Mouse (Mus musculus) stomach, embryonic 14.5 days (tissue): ENCODE results near the gene Map3k20. TPM values are rescaled to one million over a fixed set of nuclear protein-coding genes. Genes with fewer than 3 reads are reported as not detected.

Source experiments
- ATAC-seq: fragments of 200-750 bp; cut with Nextera tagmentation; 2 replicates; pipeline ENCODE4 v1.8.0; 2017; ENCODE audit warnings: low read depth, moderate TSS enrichment; ENCODE audit not compliant: insufficient number of reproducible peaks, insufficient read depth, low FRiP score
- H3K27ac ChIP-seq: fragments of 300-500 bp; sonication (generic); 2 replicates; pipeline ENCODE4 v1.5.1; 2014; ENCODE audit warnings: mild to moderate bottlenecking, low read length, moderate library complexity, mixed read lengths
- H3K27me3 ChIP-seq: fragments of 300-500 bp; sonication (generic); 2 replicates; pipeline ENCODE4 v1.6.1; 2014; ENCODE audit warnings: low read length, control low read depth, mixed read lengths; ENCODE audit not compliant: control insufficient read depth, insufficient read depth
- H3K36me3 ChIP-seq: fragments of 300-500 bp; sonication (generic); 2 replicates; pipeline ENCODE4 v1.6.1; 2014; ENCODE audit warnings: mild to moderate bottlenecking, control low read depth, low read length, moderate library complexity, mixed read lengths; ENCODE audit not compliant: control insufficient read depth, insufficient read depth
- H3K4me1 ChIP-seq: fragments of 300-500 bp; sonication (generic); 2 replicates; pipeline ENCODE4 v1.6.1; 2014; ENCODE audit warnings: low read length, control low read depth, mixed read lengths; ENCODE audit not compliant: control insufficient read depth, insufficient read depth
- H3K4me2 ChIP-seq: fragments of 300-500 bp; sonication (generic); replicated peaks from 2 replicates; pipeline ENCODE4 v1.6.1; 2014; ENCODE audit warnings: low read depth, low read length, control low read depth
- H3K4me3 ChIP-seq: fragments of 300-500 bp; sonication (generic); 2 replicates; pipeline ENCODE4 v1.5.1; 2014; ENCODE audit warnings: low read depth, low read length, control low read depth
- H3K9ac ChIP-seq: fragments of 300-500 bp; sonication (generic); replicated peaks from 2 replicates; pipeline ENCODE4 v1.6.1; 2014; ENCODE audit warnings: low read depth, mild to moderate bottlenecking, control low read depth, low read length, moderate library complexity, mixed read lengths
- H3K9me3 ChIP-seq: fragments of 300-500 bp; sonication (generic); 2 replicates; pipeline ENCODE4 v1.6.1; 2016; ENCODE audit warnings: low read depth, low read length, control low read depth; ENCODE audit not compliant: control insufficient read depth
- WGBS: fragments of 180-500 bp; shearing (Covaris S2); extraction: QIAGEN DNeasy Blood & Tissue Kit; methylation state at CpG from one replicate; pipeline ENCODE4 v1.1.7; 2014; 5-methylcytosine and 5-hydroxymethylcytosine counted together
- polyA plus RNA-seq: library from polyadenylated mRNA; unstranded; fragments of >200 nt; fragmentation: Nextera tagmentation; extraction: Ambion mirVana; gene quantifications from 2 replicates; pipeline ENCODE4 v1.2.1, GENCODE M21; 2014

The Map3k20 gene
- polyA plus RNA-seq, 1 experiment from 2014 or later: 35.8 TPM

GRCm38 (mm10) chr2:72320661-72321060 lies 35.2 kb downstream of the Map3k20 start:
- H3K4me3 ChIP-seq: no peak overlapping the region
- peaks cover 15% of the 10 kb centered on the region for H3K4me1 ChIP-seq
- ATAC-seq: no peak
- H3K27me3 ChIP-seq: no peaks in the 10 kb centered on the region
- H3K36me3 ChIP-seq: no peaks in the 10 kb centered on the region
- no peak overlapping the region for H3K27ac ChIP-seq
- H3K9ac ChIP-seq: no peak overlapping the region
- no peak overlapping the region for H3K4me2 ChIP-seq
- no peaks in the 10 kb centered on the region for H3K9me3 ChIP-seq
- 72% methylated on average over 2 of the region's 2 CpGs for WGBS

DNA sequence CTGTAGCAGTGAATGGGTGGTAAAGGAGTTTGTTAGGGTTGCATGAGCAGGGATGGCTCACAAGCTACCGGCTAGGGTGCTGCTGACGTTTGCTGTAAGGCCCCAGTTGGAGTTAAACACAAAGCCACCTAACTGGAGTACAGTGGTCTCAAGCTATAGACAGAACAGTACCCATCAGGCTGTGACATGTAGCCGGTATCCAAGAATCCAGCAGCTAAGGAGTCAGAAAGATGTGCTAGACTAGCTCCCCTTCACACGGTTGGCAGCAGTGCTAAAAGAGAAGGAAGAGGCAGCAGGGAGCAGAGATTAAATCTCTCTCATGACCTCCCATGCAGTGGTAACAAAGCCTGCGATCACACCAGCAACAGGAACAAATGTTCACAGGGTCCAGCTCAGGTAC lies 36.2 kb downstream of the Map3k20 start:
- no peak overlapping the region for H3K4me2 ChIP-seq

GRCm38 (mm10) chr2:72322681-72323353 lies 37.4 kb downstream of the Map3k20 start:
- no peaks in the 10 kb centered on the region for H3K27me3 ChIP-seq
- peaks cover 15% of the 10 kb centered on the region for H3K4me1 ChIP-seq
- H3K9ac ChIP-seq: no peak overlapping the region
- H3K4me3 ChIP-seq: no peak overlapping the region
- no peaks in the 10 kb centered on the region for H3K9me3 ChIP-seq
- 79% methylated on average over 11 of the region's 11 CpGs for WGBS
- H3K4me2 ChIP-seq: no peak overlapping the region
- no peak for ATAC-seq
- no peak overlapping the region for H3K27ac ChIP-seq
- H3K36me3 ChIP-seq: no peaks in the 10 kb centered on the region

More for the DNA sequence above, 36.2 kb downstream of the Map3k20 start:
- no peak for ATAC-seq
- Histone ChIP-seq H3K9ac (no peak overlapping the region), H3K27ac (no peak overlapping the region), H3K4me3 (no peak overlapping the region), H3K4me1 (peaks cover 15% of the 10 kb centered on the region), H3K27me3 (no peaks in the 10 kb centered on the region), H3K36me3 (no peaks in the 10 kb centered on the region), H3K9me3 (no peaks in the 10 kb centered on the region)
- WGBS: 81% methylated on average over 5 of the region's 5 CpGs

DNA sequence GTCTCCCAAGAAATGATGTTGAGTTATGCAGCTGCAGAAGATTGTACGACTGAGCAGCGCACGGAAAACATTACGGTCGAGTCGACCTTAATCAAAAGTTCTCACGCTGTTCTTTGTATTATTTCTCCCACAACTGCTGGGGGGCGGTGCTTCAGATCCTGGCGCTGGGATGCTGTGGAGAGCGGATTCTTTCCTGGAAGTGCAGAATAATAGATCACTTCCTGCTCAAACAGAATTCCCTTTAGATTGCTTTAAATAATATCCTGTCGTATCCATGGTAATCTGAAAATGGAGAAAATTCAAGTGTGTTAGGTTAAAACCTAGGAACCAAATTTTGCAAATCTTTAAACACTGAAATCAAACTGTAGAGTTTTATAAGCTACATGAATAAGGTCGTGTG lies 39.0 kb downstream of the Map3k20 start:
- Histone ChIP-seq H3K27ac (no peak overlapping the region), H3K27me3 (no peaks in the 10 kb centered on the region), H3K36me3 (no peaks in the 10 kb centered on the region), H3K4me3 (no peak overlapping the region), H3K4me1 (peaks cover 6% of the 10 kb centered on the region; the same call in 1 of the 2 replicates), H3K9ac (no peak overlapping the region), H3K4me2 (no peak overlapping the region), H3K9me3 (no peaks in the 10 kb centered on the region)
- WGBS: 71% methylated on average over 12 of the region's 12 CpGs
- no peak for ATAC-seq

DNA sequence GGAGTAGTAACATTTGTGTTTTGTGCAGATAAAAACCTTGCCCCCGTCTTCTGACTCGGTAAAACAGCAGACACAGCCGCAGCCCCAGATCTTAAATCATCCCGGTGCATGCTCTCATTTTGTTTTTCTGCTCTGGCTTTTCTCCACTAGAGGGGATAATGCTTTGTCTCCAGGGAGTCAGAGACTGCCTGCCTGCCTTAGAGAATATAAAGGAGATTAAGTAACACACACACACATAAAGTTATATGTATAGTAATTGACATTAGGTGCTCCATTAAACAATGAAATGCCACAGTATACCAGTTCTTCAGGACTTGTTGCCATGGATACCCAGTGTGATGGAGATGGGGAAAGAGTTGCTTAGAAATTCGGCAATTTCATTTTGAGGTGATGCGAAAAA lies 41.1 kb downstream of the Map3k20 start:
- H3K27me3 ChIP-seq: no peaks in the 10 kb centered on the region
- H3K4me2 ChIP-seq: no peak overlapping the region
- no peak overlapping the region for H3K9ac ChIP-seq
- no peaks in the 10 kb centered on the region for H3K36me3 ChIP-seq
- WGBS: 61% methylated on average over 6 of the region's 6 CpGs
- no peak for ATAC-seq
- no peak overlapping the region for H3K27ac ChIP-seq
- H3K9me3 ChIP-seq: no peaks in the 10 kb centered on the region
- H3K4me3 ChIP-seq: no peak overlapping the region
- 0 out of 2 replicates have a peak, but pooled peaks cover 3% of the 10 kb centered on the region for H3K4me1 ChIP-seq

- H3K27me3 ChIP-seq: no peaks in the 10 kb centered on the region
- no peak for ATAC-seq
- 80% methylated on average over 3 of the region's 3 CpGs for WGBS
- H3K4me2 ChIP-seq: no peak overlapping the region
- H3K36me3 ChIP-seq: no peaks in the 10 kb centered on the region
- no peak overlapping the region for H3K4me3 ChIP-seq
- no peak overlapping the region for H3K27ac ChIP-seq
- H3K9ac ChIP-seq: no peak overlapping the region
- no peaks in the 10 kb centered on the region for H3K4me1 ChIP-seq
- H3K9me3 ChIP-seq: no peaks in the 10 kb centered on the region
Measured at GRCm38 (mm10) chr2:72328435-72328834, 43.0 kb downstream of the Map3k20 start.

DNA sequence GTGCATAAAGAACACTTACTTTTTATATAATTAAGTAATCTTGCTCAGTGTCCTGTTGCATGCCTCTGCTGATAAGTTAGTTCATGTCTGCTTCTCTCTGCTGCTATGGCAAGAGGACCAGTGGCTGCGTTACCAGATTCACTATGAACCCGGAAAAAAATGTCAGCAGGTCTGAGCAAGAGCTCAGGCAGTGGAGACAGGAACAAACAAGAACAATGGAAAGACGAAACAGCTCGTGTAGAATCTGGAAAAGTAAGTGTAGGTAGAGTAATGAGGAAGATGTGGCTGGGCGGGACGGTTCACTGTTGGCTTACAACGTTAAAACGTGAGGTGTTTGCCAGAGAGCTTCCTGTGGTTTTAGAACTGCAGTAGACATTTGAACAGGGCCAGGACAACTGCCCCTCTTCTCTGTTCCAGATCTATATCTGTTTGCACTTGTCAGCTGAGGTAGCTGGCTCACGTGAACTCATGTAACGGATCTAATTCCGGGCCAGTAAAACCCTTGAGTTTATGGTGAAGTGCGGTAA lies 45.6 kb downstream of the Map3k20 start:
- Histone ChIP-seq H3K9ac (no peak overlapping the region), H3K4me2 (no peak overlapping the region), H3K4me3 (no peak overlapping the region), H3K36me3 (no peaks in the 10 kb centered on the region), H3K27ac (no peak overlapping the region), H3K27me3 (no peaks in the 10 kb centered on the region), H3K4me1 (no peaks in the 10 kb centered on the region), H3K9me3 (no peaks in the 10 kb centered on the region)
- 70% methylated on average over 12 of the region's 12 CpGs for WGBS
- ATAC-seq: no peak

DNA sequence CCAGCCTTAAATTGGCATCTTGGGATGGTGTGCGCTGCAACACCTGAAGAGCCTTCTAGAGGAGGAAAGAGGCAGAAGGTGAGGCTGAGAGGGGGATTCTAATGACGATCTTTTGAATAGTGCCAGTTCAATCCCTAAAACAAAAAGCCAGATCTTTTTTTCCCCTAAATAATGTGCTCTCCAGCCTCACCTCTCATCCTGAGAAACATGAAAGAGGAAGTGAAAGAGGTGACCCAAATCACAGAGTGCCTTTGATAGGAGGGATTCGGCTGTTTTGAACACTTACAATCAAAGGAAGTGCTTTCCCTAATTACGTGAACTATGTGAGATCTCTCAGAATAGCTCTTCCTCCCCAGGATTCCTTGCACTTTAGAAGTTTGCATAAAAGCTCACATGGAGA lies 46.6 kb downstream of the Map3k20 start:
- H3K4me2 ChIP-seq: no peak overlapping the region
- H3K9ac ChIP-seq: no peak overlapping the region
- no peak overlapping the region for H3K4me3 ChIP-seq
- 78% methylated on average over 4 of the region's 4 CpGs for WGBS
- no peaks in the 10 kb centered on the region for H3K36me3 ChIP-seq
- no peaks in the 10 kb centered on the region for H3K4me1 ChIP-seq
- H3K27me3 ChIP-seq: no peaks in the 10 kb centered on the region
- H3K9me3 ChIP-seq: no peaks in the 10 kb centered on the region
- H3K27ac ChIP-seq: no peak overlapping the region
- ATAC-seq: no peak

DNA sequence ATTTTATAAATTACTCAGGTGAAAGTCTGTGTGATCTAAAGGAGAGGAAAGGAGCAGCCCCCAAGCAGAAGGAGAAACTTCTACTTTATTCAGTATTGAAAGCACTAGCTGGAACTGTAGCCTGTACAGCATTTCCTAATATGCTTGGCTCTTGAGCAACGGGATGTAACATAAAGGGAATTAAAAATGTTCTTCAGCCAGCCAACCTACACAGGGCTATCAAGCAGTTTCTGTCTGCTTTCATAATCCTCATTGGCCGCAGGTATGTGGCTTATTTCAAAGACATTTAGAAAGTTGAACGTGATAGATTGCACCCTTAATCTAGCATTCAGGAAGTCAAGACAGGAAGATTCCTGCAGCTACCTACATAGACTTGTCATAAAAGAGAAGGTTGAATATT lies 47.8 kb downstream of the Map3k20 start:
- no peaks in the 10 kb centered on the region for H3K9me3 ChIP-seq
- H3K36me3 ChIP-seq: no peaks in the 10 kb centered on the region
- H3K4me3 ChIP-seq: no peak overlapping the region
- ATAC-seq: no peak
- H3K4me1 ChIP-seq: no peaks in the 10 kb centered on the region
- no peak overlapping the region for H3K9ac ChIP-seq
- no peak overlapping the region for H3K4me2 ChIP-seq
- 71% methylated on average over 3 of the region's 3 CpGs for WGBS
- H3K27me3 ChIP-seq: no peaks in the 10 kb centered on the region
- no peak overlapping the region for H3K27ac ChIP-seq
